Mouse (Mus musculus) hindbrain, embryonic 14.5 days (tissue): ENCODE measurements around the gene Arrdc5. TPM values are rescaled to one million over a fixed set of nuclear protein-coding genes. Genes with fewer than 3 reads are reported as not detected.

Experiments used
- ATAC-seq: fragments of 200-750 bp; cut with Nextera tagmentation; 2 replicates; pipeline ENCODE4 v1.8.0; 2017; ENCODE audit warnings: moderate number of reproducible peaks, mild to moderate bottlenecking, moderate TSS enrichment, moderate library complexity; ENCODE audit not compliant: low FRiP score
- DNase-seq: peaks from one replicate; pipeline ENCODE4 v3.0.0-alpha.2; 2015; ENCODE audit warnings: low spot score
- H3K27ac ChIP-seq: fragments of 300-500 bp; sonication (generic); 2 replicates; pipeline ENCODE4 v1.5.1; 2014; ENCODE audit warnings: mild to moderate bottlenecking, moderate library complexity
- H3K27me3 ChIP-seq: fragments of 300-500 bp; sonication (generic); 2 replicates; pipeline ENCODE4 v1.6.1; 2014; ENCODE audit warnings: mild to moderate bottlenecking, low read length, mixed read lengths; ENCODE audit not compliant: control insufficient read depth, insufficient read depth
- H3K36me3 ChIP-seq: fragments of 300-500 bp; sonication (generic); replicated peaks from 2 replicates; pipeline ENCODE4 v1.6.1; 2014; ENCODE audit not compliant: control insufficient read depth, insufficient read depth
- H3K4me1 ChIP-seq: fragments of 300-500 bp; sonication (generic); replicated peaks from 2 replicates; pipeline ENCODE4 v1.6.1; 2014; ENCODE audit warnings: antibody characterized with exemption, low read length, mixed read lengths; ENCODE audit not compliant: control insufficient read depth, insufficient read depth
- H3K4me2 ChIP-seq: fragments of 300-500 bp; sonication (generic); replicated peaks from 2 replicates; pipeline ENCODE4 v1.6.1; 2014; ENCODE audit warnings: mild to moderate bottlenecking, moderate library complexity
- H3K4me3 ChIP-seq: fragments of 300-500 bp; sonication (generic); replicated peaks from 2 replicates; pipeline ENCODE4 v1.5.1; 2014; ENCODE audit warnings: mild to moderate bottlenecking, low read length
- H3K9ac ChIP-seq: fragments of 300-500 bp; sonication (generic); 2 replicates; pipeline ENCODE4 v1.6.1; 2014
- H3K9me3 ChIP-seq: fragments of 300-500 bp; sonication (generic); 2 replicates; pipeline ENCODE4 v1.6.1; 2016; ENCODE audit warnings: low read length; ENCODE audit not compliant: control insufficient read depth
- WGBS: fragments of 180-500 bp; shearing (Covaris S2); extraction: QIAGEN DNeasy Blood & Tissue Kit; methylation state at CpG from one replicate; pipeline ENCODE4 v1.1.7; 2014; 5-methylcytosine and 5-hydroxymethylcytosine counted together
- polyA plus RNA-seq: library from polyadenylated mRNA; unstranded; fragments of >200 nt; fragmentation: Nextera tagmentation; extraction: Ambion mirVana; gene quantifications from 2 replicates; pipeline ENCODE4 v1.2.1, GENCODE M21; 2014

The Arrdc5 gene
- not detected in 2 replicates for polyA plus RNA-seq

DNA sequence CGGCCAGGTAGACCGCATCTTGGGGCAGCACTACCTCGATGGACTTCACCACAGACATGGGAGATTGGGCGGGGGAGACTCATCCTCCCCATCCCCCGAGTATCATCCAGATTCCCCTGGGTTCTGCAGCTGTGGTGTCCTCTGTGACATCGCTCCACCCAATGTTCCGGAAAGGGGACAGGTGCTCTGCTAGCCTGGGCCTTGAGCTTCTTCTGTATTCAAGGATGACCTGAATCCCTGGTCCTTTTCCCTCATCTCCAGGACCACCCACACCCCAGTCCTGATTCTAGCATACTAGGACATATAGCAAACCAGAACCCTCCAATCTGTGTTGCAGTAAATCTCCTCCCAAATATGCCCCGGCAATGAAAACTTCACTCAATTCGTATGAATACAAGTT, at the start of gene Arrdc5:
Gene Arrdc5 (minus strand): TSS at position 101 of the 400 bp plus-strand sequence.
- no peak for ATAC-seq
- DNase-seq = no peak
- WGBS = 96% methylated on average over 9 of the region's 9 CpGs
- peaks cover 7% of the 10 kb centered on the region; the same call in 1 of the 2 replicates for H3K4me1 ChIP-seq
- no peaks in the 10 kb centered on the region for H3K36me3 ChIP-seq
- no peak within 1 kb of the TSS for H3K4me2 ChIP-seq
- no peak within 1 kb of the TSS for H3K27ac ChIP-seq
- H3K9ac ChIP-seq = no peak within 1 kb of the TSS
- no peaks in the 10 kb centered on the region; the same call in 1 of the 2 replicates for H3K27me3 ChIP-seq
- no peak within 1 kb of the TSS for H3K4me3 ChIP-seq
- no peaks in the 10 kb centered on the region for H3K9me3 ChIP-seq

DNA sequence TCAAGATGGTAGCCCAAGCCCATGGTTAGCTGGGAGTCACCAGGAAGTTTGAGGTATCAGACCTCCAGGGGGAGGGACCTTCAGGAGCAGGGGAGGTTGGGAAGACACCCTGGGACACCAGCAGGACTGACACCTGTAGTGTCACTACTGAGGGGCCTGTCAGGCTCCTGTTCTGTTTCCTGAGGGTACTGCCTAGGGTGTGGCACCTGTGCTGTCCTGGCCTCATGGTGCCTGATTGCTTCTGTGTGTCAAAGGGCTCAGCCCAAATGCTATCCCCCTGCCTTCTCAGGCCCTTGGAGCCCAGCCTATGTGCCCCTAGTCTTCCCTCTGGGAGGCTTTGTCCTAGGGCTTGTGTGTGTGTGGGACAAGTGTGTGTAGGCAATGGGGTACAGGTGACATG, 48.5 kb upstream of the Arrdc5 start:
- H3K9ac ChIP-seq = no peak overlapping the region
- ATAC-seq = no peak
- H3K36me3 ChIP-seq = peaks cover 24% of the 10 kb centered on the region
- no peaks in the 10 kb centered on the region for H3K27me3 ChIP-seq
- no peak overlapping the region for H3K27ac ChIP-seq
- H3K4me3 ChIP-seq = no peak overlapping the region
- H3K4me2 ChIP-seq = no peak overlapping the region
- no peak for DNase-seq
- H3K4me1 ChIP-seq = no peaks in the 10 kb centered on the region
- H3K9me3 ChIP-seq = no peaks in the 10 kb centered on the region

DNA sequence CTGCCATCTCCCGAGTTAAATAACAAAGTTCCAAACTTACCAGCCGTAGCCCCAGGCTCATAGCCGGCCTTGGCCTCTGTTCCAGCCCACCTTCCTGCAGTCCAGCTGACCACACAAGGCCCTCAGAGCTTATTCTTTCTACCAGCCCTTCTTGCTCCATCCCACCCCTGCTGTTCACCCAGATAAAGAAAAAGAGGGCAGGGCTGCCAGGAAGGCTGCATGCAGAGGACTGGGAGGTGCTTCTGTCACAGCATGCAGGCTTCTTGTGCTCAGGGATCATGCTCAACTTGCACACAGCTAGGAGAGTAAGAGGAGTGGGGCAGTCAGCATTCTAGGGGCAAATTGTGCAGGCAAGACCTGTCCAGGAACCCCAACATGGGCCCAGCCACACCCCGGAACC, 48.0 kb upstream of the Arrdc5 start:
- Histone ChIP-seq H3K27ac (no peak overlapping the region; the same call in 1 of the 2 replicates), H3K4me3 (no peak overlapping the region), H3K9ac (no peak overlapping the region), H3K27me3 (no peaks in the 10 kb centered on the region), H3K4me2 (no peak overlapping the region), H3K9me3 (no peaks in the 10 kb centered on the region), H3K4me1 (no peaks in the 10 kb centered on the region), H3K36me3 (peaks cover 20% of the 10 kb centered on the region)
- 80% methylated on average over 4 of the region's 4 CpGs for WGBS
- no peak for DNase-seq
- ATAC-seq = no peak

DNA sequence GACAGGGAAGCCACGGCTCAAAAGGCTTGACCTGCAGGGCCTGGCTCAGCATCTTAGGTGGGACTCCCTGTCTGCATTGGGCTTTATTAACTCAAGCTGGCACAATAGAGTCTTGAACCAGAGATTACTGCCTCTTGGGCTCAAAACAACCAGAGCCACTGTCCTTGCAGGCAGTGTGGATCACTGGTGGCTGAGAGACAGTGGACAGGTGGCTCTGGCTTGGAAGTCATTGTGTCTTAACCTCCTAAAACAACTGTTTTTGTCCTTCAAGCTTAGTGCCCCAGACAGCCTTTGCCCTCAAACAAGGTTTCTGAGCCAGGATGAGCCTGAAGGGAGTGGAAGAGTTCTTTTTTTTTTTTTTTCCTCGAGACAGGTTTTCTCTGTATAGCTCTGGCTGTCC, 45.3 kb upstream of the Arrdc5 start:
- H3K9me3 ChIP-seq = no peaks in the 10 kb centered on the region
- H3K36me3 ChIP-seq = no peaks in the 10 kb centered on the region; the same call in 1 of the 2 replicates
- WGBS = 76% methylated on average over 2 of the region's 2 CpGs
- H3K27ac ChIP-seq = no peak overlapping the region
- no peaks in the 10 kb centered on the region for H3K27me3 ChIP-seq
- no peaks in the 10 kb centered on the region for H3K4me1 ChIP-seq
- ATAC-seq = no peak
- no peak for DNase-seq
- H3K4me3 ChIP-seq = no peak overlapping the region
- H3K4me2 ChIP-seq = no peak overlapping the region
- H3K9ac ChIP-seq = no peak overlapping the region

DNA sequence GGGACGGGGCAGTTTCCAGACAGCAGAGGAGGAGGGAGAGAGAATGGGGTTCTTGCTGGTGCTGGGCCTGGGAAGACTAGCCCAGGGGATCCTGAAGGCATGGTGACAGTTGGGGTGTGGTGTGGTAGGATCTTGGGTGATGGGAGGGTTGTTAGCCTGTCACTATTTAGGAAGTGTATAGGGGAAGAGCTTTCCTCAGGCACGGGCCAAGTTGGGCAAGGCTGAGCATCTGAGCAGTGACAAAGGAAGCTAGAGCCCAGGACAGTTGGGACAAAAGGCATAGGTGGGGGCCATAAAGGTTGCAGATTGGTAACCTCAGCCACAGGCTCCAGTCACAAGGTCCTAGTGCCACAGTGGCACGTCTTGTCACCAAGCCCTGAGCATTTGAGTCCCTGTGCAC, 43.4 kb upstream of the Arrdc5 start:
- 85% methylated on average over 3 of the region's 3 CpGs for WGBS

DNA sequence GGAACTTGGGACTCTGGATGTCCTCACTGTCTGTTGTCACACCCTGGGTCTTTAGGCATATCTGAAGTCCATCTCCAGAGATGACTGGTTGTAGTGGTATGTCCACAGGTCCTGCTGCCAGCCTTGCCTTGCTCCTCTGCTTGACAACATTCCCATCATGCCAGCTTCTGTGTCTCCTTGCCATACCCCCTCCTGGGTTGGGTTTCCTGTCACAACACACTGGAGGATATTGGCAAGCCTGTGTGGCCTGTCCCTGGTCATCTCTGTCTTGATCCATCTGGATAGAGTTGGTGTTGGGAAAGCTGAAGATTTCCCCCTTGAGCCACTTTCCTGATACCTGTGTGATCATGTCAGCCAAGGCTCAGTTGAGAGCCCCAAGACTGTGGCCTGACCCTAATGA, 40.6 kb upstream of the Arrdc5 start:
- Histone ChIP-seq H3K4me3 (no peak overlapping the region), H3K9me3 (no peaks in the 10 kb centered on the region), H3K36me3 (no peaks in the 10 kb centered on the region), H3K4me2 (no peak overlapping the region), H3K27ac (no peak overlapping the region), H3K27me3 (no peaks in the 10 kb centered on the region), H3K4me1 (no peaks in the 10 kb centered on the region), H3K9ac (no peak overlapping the region)
- DNase-seq = no peak
- no peak for ATAC-seq

More for the DNA sequence above, 43.4 kb upstream of the Arrdc5 start:
- DNase-seq (no peak), ATAC-seq (no peak)
- Histone ChIP-seq H3K27me3 (no peaks in the 10 kb centered on the region), H3K36me3 (no peaks in the 10 kb centered on the region), H3K4me3 (no peak overlapping the region), H3K27ac (no peak overlapping the region), H3K9me3 (no peaks in the 10 kb centered on the region), H3K4me1 (no peaks in the 10 kb centered on the region), H3K9ac (no peak overlapping the region), H3K4me2 (no peak overlapping the region)

DNA sequence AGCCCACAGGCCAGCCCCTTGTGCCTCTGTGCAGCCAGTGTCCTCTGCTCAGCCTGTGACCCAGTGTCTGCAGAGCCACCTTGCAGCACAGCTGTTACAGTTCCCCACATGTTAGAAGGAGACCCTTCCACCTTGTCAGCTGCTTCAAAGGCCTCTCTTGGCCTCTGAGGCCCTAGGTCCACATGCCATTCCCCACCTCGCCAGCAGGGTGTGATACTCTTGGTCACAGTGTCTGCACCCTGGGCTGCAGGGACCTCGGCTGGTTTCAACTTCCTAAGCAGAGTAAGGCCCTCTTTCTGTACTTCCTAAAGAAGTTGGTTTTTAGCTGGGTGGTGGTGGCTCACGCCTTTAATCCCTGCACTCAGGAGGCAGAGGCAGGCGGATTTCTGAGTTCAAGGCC, 38.8 kb upstream of the Arrdc5 start:
- Histone ChIP-seq H3K4me1 (no peaks in the 10 kb centered on the region), H3K4me2 (no peak overlapping the region), H3K9ac (no peak overlapping the region), H3K4me3 (no peak overlapping the region), H3K27me3 (no peaks in the 10 kb centered on the region), H3K36me3 (0 out of 2 replicates have a peak, but pooled peaks cover 4% of the 10 kb centered on the region), H3K27ac (no peak overlapping the region), H3K9me3 (no peaks in the 10 kb centered on the region)
- ATAC-seq = no peak
- no peak for DNase-seq
- WGBS = 54% methylated on average over 4 of the region's 4 CpGs

DNA sequence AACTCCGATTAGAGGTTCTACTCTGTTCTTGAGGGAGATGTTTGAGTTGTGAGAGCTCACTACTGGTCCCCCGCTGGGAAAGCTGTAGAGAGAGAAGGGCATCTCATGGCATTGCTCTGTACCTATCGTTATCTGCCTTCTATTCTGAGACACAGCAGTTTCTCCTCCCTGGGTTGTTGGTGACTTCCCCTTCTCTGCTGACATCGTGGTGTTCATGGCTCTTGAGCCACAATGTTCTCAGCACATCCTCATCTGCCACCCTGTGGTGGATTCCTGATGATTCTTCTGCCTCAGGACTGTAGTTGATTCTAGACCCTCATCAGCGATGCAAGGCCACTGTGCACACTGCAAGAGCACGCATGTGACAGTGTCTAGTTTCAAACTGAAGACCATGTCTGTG, 37.7 kb upstream of the Arrdc5 start:
- no peak for ATAC-seq
- no peak overlapping the region for H3K4me3 ChIP-seq
- 0 out of 2 replicates have a peak, but pooled peaks cover 4% of the 10 kb centered on the region for H3K36me3 ChIP-seq
- H3K4me1 ChIP-seq = no peaks in the 10 kb centered on the region
- no peak overlapping the region for H3K9ac ChIP-seq
- H3K27ac ChIP-seq = no peak overlapping the region
- 92% methylated on average over 6 of the region's 6 CpGs for WGBS
- DNase-seq = no peak
- H3K4me2 ChIP-seq = no peak overlapping the region
- no peaks in the 10 kb centered on the region for H3K27me3 ChIP-seq
- no peaks in the 10 kb centered on the region for H3K9me3 ChIP-seq

DNA sequence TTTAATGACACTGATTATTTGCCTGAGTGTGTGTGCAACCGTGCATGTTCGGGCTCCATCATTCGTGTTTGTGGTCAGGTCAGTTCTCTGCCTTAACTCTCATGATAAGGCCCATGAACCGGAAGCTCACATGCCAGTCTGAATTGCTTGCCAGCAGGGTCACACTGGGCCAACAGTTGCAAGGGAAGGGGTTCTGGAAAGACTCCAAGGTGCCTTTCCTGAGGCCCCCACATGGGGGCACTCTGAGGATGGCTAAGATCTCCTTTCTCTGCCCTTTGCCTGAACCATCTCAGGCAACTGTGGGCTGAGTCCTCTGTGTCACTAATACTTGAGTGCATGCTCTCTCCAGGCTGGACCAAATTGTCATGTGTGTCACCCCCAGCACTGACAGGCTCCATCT, 37.1 kb upstream of the Arrdc5 start:
- Histone ChIP-seq H3K4me1 (no peaks in the 10 kb centered on the region), H3K27ac (no peak overlapping the region), H3K4me3 (no peak overlapping the region), H3K9me3 (no peaks in the 10 kb centered on the region), H3K36me3 (0 out of 2 replicates have a peak, but pooled peaks cover 4% of the 10 kb centered on the region), H3K4me2 (no peak overlapping the region), H3K27me3 (no peaks in the 10 kb centered on the region), H3K9ac (no peak overlapping the region)
- ATAC-seq (no peak), DNase-seq (peak; percentile 50)
- 57% methylated on average over 4 of the region's 4 CpGs for WGBS

DNA sequence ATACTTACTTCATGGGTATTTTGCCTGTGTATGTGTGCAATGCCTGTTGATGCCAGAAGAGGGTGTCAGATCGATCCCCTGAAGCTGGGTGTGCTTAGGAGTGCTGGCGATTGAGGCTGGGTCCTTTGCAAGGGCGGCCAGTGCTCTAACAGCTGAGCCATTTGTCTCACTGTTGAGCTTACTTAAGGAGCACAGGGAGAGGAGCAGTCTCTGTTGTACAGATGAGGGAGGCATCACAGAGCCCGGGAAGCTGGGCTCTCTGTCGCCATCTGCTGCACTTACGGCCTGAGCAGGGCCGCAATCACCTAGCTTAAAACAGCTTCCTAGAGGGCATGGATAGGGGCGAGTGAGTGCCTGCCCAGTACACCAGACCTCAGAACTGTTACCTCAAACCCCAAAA, 32.9 kb upstream of the Arrdc5 start:
- Histone ChIP-seq H3K4me1 (peaks cover 12% of the 10 kb centered on the region), H3K9ac (no peak overlapping the region), H3K27me3 (no peaks in the 10 kb centered on the region), H3K36me3 (0 out of 2 replicates have a peak, but pooled peaks cover 4% of the 10 kb centered on the region), H3K9me3 (no peaks in the 10 kb centered on the region), H3K4me2 (no peak overlapping the region), H3K27ac (no peak overlapping the region), H3K4me3 (no peak overlapping the region)
- WGBS = 49% methylated on average over 8 of the region's 8 CpGs
- ATAC-seq (no peak), DNase-seq (no peak)
